Mouse (Mus musculus): ENCODE data around the gene Marcks. TPM values are rescaled to one million over a fixed set of nuclear protein-coding genes. Genes with fewer than 3 reads are reported as not detected.

The Marcks gene
- polyA plus RNA-seq (2012; rRNA removed) = 9.2 and 14.8 TPM in 2 replicates

- under 1% methylated on average over 39 of the region's 39 CpGs for WGBS
- DNase-seq (ENCODE audit: low read depth, low spot score) = peak; percentile 61
Observed at GRCm38 (mm10) chr10:37138778-37139442, at the start of gene Marcks. TSS of gene Marcks (minus strand) at chr10:37138920.

DNA sequence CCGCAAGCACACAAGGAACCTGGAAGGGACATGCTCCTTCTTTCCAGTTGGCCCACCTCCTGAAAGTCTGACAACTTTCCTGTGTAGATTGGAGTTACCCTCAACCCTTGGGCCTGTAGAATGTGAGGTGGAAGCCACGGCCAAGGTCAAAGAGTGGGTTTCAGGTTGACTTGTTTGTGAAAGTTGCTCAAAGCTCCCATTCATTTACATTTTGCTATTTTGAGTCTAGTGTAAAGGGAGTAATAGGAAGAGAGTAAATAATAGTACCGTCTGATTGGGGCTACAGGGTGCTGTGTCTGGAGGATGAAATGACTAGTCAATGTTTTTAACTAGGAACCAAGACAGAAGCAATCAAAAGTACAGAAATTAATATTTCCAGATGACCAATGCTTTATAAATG lies 38.4 kb upstream of the Marcks start:
- 92% methylated on average over 3 of the region's 3 CpGs for WGBS
- no peak for DNase-seq (ENCODE audit: low read depth, low spot score)

DNA sequence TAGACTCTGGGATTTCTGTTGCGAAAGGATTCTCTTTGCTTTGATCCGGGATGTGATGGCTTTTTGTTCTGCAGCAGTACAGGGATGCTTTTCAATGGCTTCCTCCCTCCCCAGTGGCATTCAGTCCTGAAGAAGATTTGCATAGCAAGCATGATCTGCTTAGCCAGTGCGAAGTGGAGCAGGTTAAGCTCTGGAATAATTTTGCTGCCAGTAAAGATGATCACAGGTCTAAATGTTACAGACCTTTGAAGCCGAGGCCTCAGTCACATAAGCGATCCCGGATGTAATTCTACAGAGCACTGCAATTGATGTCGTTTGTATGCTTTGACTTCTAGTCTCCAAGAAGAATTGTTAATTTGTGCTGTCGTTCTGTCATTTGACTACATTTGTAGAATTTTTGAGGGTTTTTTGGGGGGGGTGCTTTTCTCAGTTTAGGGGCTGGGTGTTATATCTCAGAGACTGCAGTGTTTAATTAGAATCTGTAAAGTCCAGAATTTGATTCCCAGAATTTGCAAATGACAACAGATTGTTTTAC lies 33.8 kb upstream of the Marcks start:
- WGBS = 84% methylated on average over 8 of the region's 8 CpGs
- no peak for DNase-seq (ENCODE audit: low read depth, low spot score)

GRCm38 (mm10) chr10:37171711-37172415 lies 33.1 kb upstream of the Marcks start:
- WGBS = 93% methylated on average over 3 of the region's 3 CpGs
- DNase-seq (ENCODE audit: low read depth, low spot score) = no peak

- WGBS = 82% methylated on average over 4 of the region's 4 CpGs
- no peak for DNase-seq (ENCODE audit: low read depth, low spot score)
Observed at GRCm38 (mm10) chr10:37170878-37171277, 32.2 kb upstream of the Marcks start.

GRCm38 (mm10) chr10:37170466-37170865 lies 31.7 kb upstream of the Marcks start:
- DNase-seq (ENCODE audit: low read depth, low spot score) = no peak
- WGBS = 81% methylated on average over 4 of the region's 4 CpGs

DNA sequence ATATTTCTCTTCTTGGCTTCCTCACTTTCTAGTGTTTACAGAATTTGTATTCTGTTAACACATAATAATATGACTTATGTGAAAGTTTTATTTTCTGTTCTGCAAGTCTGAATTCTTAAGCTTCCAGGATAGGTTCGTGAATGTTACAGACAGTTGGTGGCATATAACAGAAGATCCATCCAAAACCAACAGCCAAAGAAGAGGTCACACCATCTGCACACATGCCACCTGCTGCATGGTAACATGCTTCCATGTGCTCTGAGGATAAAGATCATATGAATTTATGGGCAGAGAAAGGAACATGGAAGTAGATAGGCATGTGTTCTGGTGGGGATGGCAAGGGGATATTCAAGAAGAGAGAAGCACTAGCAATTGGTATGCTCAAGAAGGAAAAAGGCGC lies 28.8 kb upstream of the Marcks start:
- no peak for DNase-seq (ENCODE audit: low read depth, low spot score)
- 87% methylated on average over 2 of the region's 2 CpGs for WGBS

- WGBS = 70% methylated on average over 3 of the region's 3 CpGs
- no peak for DNase-seq (ENCODE audit: low read depth, low spot score)
Observed at GRCm38 (mm10) chr10:37159731-37160130, 21.0 kb upstream of the Marcks start.

DNA sequence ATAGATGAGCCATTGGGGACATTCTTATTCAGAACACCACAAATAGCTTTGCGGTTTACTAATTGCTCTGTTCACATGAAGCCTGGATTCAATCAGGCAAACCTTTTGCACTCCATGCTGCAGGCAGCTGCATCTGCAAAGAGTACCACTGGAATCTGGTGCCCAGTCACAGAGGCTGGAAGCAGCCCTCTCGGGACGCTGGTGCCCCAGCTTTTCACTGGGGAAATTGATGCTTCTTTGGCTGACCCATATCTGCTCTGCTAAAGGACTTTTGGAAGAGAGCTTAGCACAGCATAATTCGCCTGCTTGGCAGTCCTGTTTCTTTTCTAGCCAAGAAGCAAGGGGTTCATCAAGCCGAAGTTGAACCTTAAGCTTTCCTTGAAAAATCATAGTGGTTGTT lies 18.4 kb upstream of the Marcks start:
- WGBS = 92% methylated on average over 5 of the region's 5 CpGs
- no peak for DNase-seq (ENCODE audit: low read depth, low spot score)

DNA sequence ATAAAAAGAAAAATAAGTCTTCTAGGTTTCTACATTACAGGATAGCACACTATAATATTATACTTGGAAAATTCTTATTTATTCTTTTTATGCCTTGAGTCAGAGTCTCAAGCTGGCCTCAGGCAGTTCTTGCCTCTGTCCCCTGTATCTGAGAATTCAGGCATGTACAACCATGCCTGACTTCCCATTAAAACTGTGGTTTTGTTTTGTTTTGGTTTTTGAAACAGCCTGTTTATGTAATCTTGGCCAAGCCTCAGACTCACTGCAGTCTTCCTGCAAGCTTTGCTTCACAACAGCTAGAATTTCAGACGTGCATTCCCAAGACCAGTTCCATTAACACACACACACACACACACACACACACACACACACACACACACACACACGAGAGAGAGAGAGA lies 16.4 kb upstream of the Marcks start:
- no peak for DNase-seq (ENCODE audit: low read depth, low spot score)
- WGBS = 48% methylated on average over 2 of the region's 2 CpGs

DNA sequence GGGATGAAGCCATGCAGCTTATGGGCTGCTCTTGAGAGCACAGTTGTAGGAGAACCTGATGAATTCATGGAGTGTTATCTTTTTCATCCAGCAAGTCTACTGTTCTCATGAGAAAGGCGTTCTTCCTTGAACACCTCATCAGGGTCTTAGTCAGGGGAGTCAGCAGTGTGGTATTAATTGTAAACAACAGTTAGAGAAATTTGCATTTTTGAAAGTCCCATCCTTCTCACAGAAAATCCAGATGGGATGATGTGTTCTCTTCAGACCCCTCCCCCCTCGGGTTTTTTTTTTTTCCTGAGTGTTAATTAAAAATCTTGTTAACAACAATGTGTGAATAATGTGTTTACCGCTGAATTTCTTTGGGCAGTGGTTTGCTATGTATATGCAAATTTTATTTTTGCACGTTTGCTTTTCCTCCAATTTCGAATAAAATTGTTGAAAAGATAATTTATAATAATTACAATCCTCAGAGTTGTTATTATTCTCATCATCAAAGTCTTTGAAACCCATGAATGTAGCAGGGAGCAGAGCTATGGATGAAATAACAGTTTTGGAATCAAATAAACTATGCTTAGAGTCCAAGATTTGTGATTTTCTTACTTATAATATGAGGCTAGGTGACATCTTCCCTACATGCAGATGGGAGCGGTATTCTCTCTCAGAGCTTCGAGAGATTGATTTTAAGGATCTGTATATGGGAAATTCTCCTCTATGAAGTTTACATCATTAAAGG lies 13.0 kb upstream of the Marcks start:
- no peak for DNase-seq (ENCODE audit: low read depth, low spot score)

DNA sequence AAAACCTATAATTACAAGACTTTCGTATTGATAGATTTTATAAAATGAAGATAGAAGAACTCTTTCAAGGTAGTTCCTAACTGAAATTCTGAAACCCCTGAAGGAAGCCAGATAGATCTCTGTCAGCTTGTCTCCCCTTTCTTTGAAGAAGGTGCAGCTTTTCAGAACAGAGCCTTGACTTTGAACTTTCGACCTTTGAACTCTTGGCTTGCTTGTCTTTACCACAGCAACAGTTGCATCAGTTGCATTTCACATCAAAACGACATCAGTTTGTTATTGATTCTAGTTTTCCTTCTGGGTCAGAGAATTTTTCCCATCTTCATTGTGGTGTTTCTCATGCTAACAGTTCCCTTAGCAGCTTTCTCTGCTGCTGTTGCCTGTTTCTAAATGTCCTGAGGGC lies 9.3 kb upstream of the Marcks start:
- 49% methylated on average over 3 of the region's 3 CpGs for WGBS
- DNase-seq (ENCODE audit: low read depth, low spot score) = no peak

More for the DNA sequence above, 13.0 kb upstream of the Marcks start:
- 89% methylated on average over 7 of the region's 7 CpGs for WGBS

- WGBS = 78% methylated on average over 1 of the region's 1 CpGs
Observed at GRCm38 (mm10) chr10:37145456-37145855, 6.7 kb upstream of the Marcks start.

GRCm38 (mm10) chr10:37141621-37142020 lies 2.9 kb upstream of the Marcks start:
- WGBS = 78% methylated on average over 4 of the region's 4 CpGs
- no peak for DNase-seq (ENCODE audit: low read depth, low spot score)

More at GRCm38 (mm10) chr10:37145456-37145855, 6.7 kb upstream of the Marcks start:
- DNase-seq (ENCODE audit: low read depth, low spot score) = no peak

GRCm38 (mm10) chr10:37140736-37141451 lies 2.2 kb upstream of the Marcks start:
- DNase-seq (ENCODE audit: low read depth, low spot score) = peak; percentile 64

DNA sequence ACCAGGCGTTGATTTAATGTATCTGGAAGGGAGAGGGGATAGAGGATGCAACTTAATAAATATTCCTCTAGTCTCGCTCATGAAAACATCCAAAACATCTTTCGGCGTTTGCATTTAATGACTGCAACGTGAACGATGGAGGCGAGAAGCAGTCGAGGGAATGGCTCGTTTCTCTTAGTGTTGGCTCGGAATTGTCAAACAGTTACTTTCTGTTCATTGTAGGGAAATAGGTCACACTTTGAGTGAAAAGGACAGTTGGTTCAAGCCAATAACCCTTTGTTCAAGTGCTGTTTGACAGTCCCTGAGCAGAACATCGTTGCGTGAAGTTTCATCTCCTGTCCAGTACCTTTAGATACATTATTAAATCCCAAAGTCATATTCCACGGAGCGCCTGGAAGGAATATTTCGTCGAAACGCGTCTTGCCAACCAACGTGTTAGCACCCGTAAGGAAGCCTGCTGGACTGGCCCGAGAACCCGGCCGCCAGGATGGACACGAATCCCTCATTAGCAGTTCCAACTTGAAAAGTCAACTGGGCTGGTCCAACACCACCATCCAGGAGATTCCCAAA lies 1.5 kb upstream of the Marcks start:
- DNase-seq (ENCODE audit: low read depth, low spot score) = peak; percentile 29
- under 1% methylated on average over 24 of the region's 24 CpGs for WGBS

More at GRCm38 (mm10) chr10:37140736-37141451, 2.2 kb upstream of the Marcks start:
- under 1% methylated on average over 46 of the region's 47 CpGs for WGBS

- under 1% methylated on average over 26 of the region's 26 CpGs for WGBS
- peak; percentile 51 for DNase-seq (ENCODE audit: low read depth, low spot score)
Observed at GRCm38 (mm10) chr10:37139443-37140165, 884 bp upstream of the Marcks start.

- WGBS = under 1% methylated on average over 26 of the region's 26 CpGs
- peak; percentile 16 for DNase-seq (ENCODE audit: low read depth, low spot score)
Observed at GRCm38 (mm10) chr10:37138311-37138731, 399 bp downstream of the Marcks start.
